Mouse (Mus musculus) E14TG2a.4 (cell line): ENCODE data around the gene Smarcal1.

Experiments used
- H3K27me3 ChIP-seq: 2 replicates; pipeline ENCODE4 v1.6.1; 2014; ENCODE audit warnings: low read length, control low read depth; ENCODE audit not compliant: insufficient read depth
- H3K36me3 ChIP-seq: 2 replicates; pipeline ENCODE4 v1.6.1; 2014; ENCODE audit warnings: low read length, control low read depth; ENCODE audit not compliant: insufficient read depth
- H3K4me1 ChIP-seq: replicated peaks from 2 replicates; pipeline ENCODE4 v1.6.1; 2014; ENCODE audit warnings: low read depth, low read length, control low read depth
- H3K4me3 ChIP-seq: replicated peaks from 2 replicates; pipeline ENCODE4 v1.5.1; 2014; ENCODE audit warnings: mild to moderate bottlenecking, low read length
- H3K9me3 ChIP-seq: 2 replicates; pipeline ENCODE4 v1.6.1; 2014; ENCODE audit warnings: low read length, control low read depth
- CTCF ChIP-seq: conservative IDR thresholded peaks from 2 replicates; pipeline ENCODE4 v1.5.1; 2014; ENCODE audit warnings: low read length
- NANOG ChIP-seq: IDR thresholded peaks from 2 replicates; pipeline ENCODE4 v1.6.1; 2014; ENCODE audit warnings: borderline replicate concordance, low read length, mixed read lengths
- POU5F1 ChIP-seq: IDR thresholded peaks from 2 replicates; pipeline ENCODE4 v1.6.1; 2014; ENCODE audit warnings: low read length, borderline replicate concordance

The Smarcal1 gene

DNA sequence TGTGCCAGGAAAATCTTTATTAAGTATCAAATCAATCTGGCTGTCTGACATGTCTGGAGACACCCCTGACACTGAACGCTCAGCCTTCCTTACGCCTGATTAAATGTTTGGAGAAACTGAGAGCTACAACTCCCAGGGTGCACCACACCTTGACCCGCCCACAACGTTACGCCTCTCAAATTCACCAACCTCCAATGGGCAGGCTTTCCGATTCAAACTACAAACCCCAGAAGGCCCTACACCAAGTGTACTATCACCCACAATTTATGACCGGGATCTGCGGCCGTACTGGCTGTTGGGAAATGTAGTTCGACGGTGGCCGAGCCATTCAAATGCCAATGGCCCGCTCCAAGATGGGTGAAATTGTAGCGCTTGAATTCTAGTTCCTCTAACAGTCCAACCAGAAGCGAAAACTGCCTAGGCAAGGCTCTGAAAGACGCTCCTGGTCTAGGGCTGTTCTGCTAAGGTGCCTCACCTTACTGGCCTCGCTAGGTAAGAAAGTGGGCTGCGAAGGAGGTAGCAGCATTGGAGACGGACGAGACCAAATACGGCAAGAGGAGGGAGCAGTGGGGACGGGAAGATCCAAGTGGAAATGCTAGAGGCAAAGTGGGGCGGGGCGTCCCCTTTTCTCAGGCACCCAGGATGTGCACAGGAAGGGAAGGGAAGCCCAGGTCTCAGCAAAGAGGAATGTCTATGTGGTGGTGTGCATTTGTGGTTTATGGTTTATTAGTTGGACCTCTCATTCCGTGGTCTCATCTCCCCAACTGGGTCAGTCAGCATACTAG, at the start of gene Smarcal1:
Gene Smarcal1, plus strand, starts transcription at position 305 of the 785 bp plus-strand sequence.
- Histone ChIP-seq H3K4me1 (peaks cover 56% of the 10 kb centered on the region), H3K36me3 (peaks cover 25% of the 10 kb centered on the region), H3K27me3 (0 out of 2 replicates have a peak, but pooled peaks cover 2% of the 10 kb centered on the region), H3K4me3 (peak within 1 kb of the TSS; percentile 88), H3K9me3 (no peaks in the 10 kb centered on the region)
- TF ChIP-seq POU5F1 (no peak), NANOG (no peak; the same call in 1 of the 2 replicates), CTCF (no peak)

DNA sequence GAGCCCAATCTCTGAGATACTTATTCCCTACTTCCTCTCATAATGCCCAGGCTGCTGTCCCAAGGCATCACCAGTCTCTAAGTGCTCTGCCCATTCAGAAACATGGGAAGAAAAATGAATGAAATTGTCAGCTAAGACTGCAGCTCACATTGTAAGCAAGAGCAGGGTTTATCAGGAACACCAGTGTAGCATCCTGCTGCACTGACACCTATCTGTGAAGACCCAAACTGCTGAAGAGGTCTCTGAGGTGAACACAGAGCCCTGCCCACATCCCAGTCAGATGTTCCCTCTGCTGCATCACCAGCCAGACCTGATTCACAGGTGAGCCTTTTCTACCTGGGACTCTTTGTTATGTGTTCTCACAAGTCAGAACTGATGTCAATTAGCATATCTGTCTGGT, 49.6 kb upstream of the Smarcal1 start:
- no peak overlapping the region for H3K4me3 ChIP-seq
- TF ChIP-seq NANOG (no peak), CTCF (no peak), POU5F1 (no peak)
- no peaks in the 10 kb centered on the region for H3K9me3 ChIP-seq
- peaks cover 74% of the 10 kb centered on the region for H3K27me3 ChIP-seq
- peaks cover 33% of the 10 kb centered on the region for H3K4me1 ChIP-seq
- H3K36me3 ChIP-seq, result no peaks in the 10 kb centered on the region

DNA sequence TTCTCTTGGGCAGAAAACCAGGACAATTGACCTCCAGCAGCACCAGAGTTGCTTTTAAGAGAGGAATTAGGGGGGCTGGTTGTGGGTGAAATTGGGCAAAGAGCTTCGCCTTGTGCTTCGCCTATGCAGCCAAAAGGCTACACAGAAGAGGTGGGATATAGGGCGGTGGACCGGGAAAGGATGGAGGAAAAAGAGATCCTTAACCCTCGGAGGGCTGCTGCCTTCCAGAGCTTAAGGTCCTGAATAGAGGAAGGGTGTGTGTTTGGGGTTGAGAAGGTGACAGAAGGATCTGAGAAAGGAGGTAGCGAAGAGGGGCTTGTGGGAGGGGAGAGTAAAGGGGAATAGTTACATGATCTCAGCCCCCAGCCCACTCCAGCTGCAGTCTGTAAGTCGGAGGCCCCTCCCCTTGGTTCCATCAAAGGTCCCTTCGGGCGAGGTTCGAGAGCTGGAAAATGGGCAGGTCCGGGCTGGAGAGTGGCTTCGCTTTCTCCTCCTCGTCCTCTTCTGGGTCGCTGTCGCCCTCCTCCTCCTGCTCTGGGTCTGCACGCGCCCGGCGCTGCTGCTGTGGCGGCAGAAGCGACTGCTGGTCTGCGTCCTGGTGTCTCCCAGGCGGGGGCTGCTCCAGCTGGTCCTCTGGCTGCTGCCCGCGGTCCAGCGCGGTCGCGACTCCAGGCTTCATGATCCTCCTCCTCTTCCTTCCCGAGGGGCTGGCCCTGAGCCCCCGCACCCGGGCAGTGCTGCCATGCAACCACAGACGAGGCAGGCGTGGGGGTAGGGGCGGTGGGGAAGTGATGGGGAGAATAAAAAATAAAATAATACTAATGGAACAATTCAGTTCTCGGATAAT, 47.1 kb upstream of the Smarcal1 start:
- Histone ChIP-seq H3K4me3 (peak overlapping the region; percentile 76), H3K9me3 (no peaks in the 10 kb centered on the region), H3K27me3 (peaks cover 77% of the 10 kb centered on the region), H3K4me1 (peaks cover 33% of the 10 kb centered on the region), H3K36me3 (no peaks in the 10 kb centered on the region)
- TF ChIP-seq NANOG (no peak), CTCF (no peak), POU5F1 (no peak)

DNA sequence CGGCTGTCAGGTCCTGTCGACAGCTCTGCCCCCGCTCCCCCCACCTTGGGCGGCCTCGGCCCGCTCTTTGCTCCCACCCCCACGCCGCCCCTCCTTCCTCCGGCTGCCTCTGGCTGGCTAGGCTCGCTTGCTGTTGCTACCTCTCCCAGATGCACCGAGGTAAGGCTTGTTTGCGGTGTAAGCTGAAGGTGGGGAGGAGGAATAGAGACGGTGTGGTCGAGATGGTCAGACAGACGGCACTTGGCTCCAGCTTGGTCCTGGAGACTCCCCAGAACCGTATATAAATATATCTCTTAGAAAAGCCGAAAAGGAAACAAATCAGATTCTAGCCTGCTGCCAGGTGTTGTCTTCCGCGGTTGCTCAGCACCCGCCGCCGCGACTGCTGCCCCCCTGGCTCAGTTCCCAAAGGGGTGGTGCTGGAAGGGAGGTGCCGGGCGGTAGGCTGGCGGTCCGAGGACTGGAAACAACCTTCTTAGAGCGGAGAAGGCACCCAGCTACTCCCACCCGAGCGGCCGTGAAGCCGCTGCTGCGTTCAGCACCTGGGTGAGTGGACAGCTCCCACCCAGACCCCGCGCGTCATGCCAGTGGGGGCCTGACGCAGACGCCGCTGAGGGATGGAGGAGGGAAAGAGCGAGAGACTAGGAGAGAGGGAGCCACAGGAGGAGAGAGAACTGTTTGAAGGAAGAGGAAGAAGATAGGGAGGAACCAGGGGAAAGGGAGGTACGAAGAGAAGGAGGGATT, 46.3 kb upstream of the Smarcal1 start, which contains the start of gene March4:
Gene March4, minus strand, starts transcription at position 320 of the 741 bp plus-strand sequence.
- Histone ChIP-seq H3K4me1 (peaks cover 33% of the 10 kb centered on the region), H3K9me3 (no peaks in the 10 kb centered on the region), H3K27me3 (peaks cover 69% of the 10 kb centered on the region), H3K4me3 (peak within 1 kb of the TSS; percentile 76), H3K36me3 (no peaks in the 10 kb centered on the region)
- TF ChIP-seq CTCF (no peak), NANOG (no peak), POU5F1 (no peak)

DNA sequence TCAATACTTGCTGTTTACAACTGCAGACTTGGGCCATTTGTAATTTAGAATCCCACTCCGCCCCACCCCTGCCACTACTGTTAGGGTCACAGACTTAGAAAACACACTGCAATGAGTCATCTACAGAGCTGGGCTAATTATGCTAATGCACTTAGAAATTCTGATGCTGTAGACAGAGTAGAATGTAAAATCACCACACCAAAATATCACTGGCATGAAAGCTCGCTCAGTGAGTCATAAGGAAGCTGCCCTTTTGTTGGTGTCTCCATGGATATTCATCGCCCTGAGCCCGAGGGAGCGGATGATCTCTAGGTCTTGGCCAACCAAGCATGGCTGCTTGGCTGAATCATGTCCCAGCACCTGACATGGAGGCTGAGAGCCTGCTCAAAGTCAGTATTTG, 44.8 kb upstream of the Smarcal1 start:
- H3K4me1 ChIP-seq, result peaks cover 33% of the 10 kb centered on the region
- no peaks in the 10 kb centered on the region for H3K36me3 ChIP-seq
- no peak overlapping the region for H3K4me3 ChIP-seq
- peaks cover 62% of the 10 kb centered on the region for H3K27me3 ChIP-seq
- TF ChIP-seq CTCF (no peak), POU5F1 (no peak), NANOG (no peak)
- no peaks in the 10 kb centered on the region for H3K9me3 ChIP-seq

DNA sequence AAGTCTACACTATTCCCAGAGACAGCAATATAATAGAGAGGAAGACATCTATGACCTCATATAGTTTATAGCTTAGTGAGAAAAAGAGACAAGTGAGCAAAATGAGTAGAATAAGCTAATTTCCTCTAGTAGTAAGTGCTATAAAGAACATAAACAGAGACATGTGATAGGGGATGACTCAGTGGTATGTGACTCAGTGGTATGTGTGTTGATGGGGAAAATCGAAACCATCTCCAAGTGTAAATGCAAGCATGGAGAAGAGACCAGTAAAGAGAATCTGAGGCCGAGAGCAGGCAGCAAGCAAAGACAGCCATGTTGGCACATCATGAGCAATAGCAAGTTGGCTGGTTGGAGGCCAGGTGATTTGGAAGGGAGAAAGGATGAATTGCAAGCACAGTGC, 32.7 kb upstream of the Smarcal1 start:
- H3K4me3 ChIP-seq, result no peak overlapping the region
- TF ChIP-seq CTCF (no peak), NANOG (no peak), POU5F1 (no peak)
- H3K36me3 ChIP-seq, result no peaks in the 10 kb centered on the region
- no peaks in the 10 kb centered on the region; the same call in 1 of the 2 replicates for H3K27me3 ChIP-seq
- H3K4me1 ChIP-seq, result no peaks in the 10 kb centered on the region
- no peaks in the 10 kb centered on the region for H3K9me3 ChIP-seq

DNA sequence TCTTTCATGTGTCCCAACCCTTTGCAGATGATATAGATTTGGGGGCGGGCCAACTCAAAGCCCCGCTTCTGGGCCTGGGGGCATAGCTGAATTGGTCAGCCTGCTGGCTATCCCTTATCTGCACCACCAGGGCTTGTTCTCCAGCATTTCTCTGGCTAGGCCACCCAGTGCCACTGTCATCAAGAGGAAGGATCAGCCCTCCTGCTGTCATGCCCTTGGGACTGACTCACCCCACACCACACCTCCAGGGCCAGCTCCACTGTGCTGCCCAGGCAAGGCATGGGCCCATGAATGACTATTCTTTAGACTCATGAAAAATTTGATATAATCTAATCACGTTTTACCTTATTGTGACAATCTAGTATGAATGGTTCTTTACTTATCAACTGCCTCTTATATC, 26.6 kb upstream of the Smarcal1 start:
- H3K36me3 ChIP-seq, result no peaks in the 10 kb centered on the region
- no peak overlapping the region for H3K4me3 ChIP-seq
- TF ChIP-seq POU5F1, result no peak
- TF ChIP-seq CTCF, result no peak
- TF ChIP-seq NANOG, result no peak
- no peaks in the 10 kb centered on the region for H3K4me1 ChIP-seq
- no peaks in the 10 kb centered on the region for H3K9me3 ChIP-seq
- H3K27me3 ChIP-seq, result peaks cover 8% of the 10 kb centered on the region; the same call in 1 of the 2 replicates

DNA sequence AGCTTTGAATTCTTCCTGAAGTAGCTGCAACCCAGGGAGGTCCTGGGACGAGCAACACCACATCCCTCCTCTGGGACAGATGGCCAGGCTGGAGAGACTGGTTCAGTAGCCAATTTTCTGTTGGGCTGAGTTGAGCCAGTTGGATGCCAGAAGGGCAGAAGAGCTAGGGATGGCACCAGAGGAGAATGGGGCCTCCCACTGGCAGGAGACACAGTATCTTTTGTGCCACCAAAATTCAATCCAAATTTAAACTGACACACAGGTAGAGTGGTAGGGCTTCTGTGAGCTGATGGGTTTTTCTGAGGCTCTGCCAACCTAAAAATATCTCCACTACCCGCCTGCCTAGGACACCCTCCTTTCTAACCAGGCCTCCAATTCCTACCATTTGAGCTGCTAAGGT, 24.4 kb upstream of the Smarcal1 start:
- H3K36me3 ChIP-seq, result no peaks in the 10 kb centered on the region
- H3K4me3 ChIP-seq, result no peak overlapping the region
- no peaks in the 10 kb centered on the region for H3K9me3 ChIP-seq
- TF ChIP-seq NANOG, result no peak
- TF ChIP-seq CTCF, result no peak
- no peak for TF ChIP-seq POU5F1
- H3K4me1 ChIP-seq, result no peaks in the 10 kb centered on the region
- peaks cover 8% of the 10 kb centered on the region; the same call in 1 of the 2 replicates for H3K27me3 ChIP-seq
